Mouse (Mus musculus): ENCODE results near the gene Agps.
A peak's percentile ranks its signal among the peaks of the same experiment; 100 is the strongest.
"Not testable (repeated sequence)": the region's sequence is repeated elsewhere in the genome, so short reads cannot be mapped to it uniquely, and the experiment has no call there.

The Agps gene

DNA sequence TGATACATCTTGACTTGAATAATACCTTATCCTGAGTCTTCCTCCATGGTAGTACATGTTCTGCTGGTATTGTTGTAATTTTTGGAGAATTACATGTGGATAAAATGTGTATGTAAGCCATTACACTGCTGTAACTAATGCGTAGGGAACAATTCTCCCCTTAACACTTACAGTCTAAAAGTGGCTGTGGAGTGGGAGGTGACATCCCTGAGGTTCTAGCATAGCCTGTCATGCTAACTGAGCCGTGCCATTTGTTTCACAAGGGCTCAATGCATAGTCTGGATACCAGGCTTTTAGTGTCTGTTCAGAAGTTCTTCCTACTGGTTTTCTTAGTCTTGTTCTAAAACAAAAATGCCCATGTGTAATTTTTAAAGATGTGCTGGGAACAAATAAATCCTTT, 99.0 kb downstream of the Agps start:
- DNase-seq (ENCODE audit: low spot score) = no peak

DNA sequence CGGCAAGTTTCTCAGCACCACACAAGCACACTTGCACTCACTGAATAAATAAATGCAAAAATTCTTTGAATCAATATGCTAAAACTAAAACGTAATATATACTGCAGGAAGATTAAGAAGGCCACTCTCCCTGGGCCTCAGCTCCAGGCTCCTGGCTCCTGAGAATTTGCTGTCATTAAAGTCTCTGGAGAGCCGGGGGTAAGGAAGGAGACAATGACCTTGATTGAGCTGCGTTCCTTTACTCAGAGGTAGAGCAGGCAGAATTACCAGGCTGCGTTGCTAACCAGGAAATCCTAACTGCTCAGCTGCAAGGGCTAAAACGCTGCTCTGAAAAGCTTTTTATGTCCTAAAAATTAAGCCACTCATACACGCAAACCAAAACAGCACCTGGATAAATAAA, 101.6 kb downstream of the Agps start:
- no peak for DNase-seq (ENCODE audit: low spot score)

GRCm38 (mm10) chr2:75936685-75937084, 104.7 kb downstream of the Agps start:
- not testable (repeated sequence) for DNase-seq (ENCODE audit: low spot score)

DNA sequence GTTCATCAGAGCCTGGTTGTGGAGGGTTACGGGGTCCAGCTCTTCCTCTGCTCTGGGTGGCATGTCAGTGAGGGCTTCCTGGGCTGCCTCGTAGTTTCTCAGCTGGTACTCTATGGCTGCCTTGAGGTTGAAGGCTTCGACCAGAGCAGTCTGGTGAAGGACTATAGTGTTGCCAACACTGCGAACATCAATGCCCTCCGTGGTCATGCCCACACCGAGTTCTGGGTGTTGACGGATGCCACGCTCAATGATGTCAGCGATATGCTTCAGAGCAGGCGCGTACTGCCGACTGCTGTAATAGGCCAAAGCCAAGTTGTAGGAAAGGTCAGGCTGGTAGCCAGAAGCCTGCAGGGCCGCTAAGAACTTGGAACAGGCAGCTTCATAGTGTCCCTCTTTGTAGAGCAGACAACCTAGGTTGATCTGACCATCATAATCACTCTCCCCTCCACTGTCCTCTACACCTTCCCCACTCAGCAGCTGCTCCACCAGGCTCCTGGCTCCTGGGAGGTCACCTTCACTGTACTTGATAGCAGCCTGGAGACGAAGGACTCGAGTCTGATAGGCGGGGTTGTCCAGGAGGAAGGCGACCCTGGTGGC, 105.6 kb downstream of the Agps start:
- not testable (repeated sequence) for DNase-seq (ENCODE audit: low spot score)

GRCm38 (mm10) chr2:75938117-75939063, 106.4 kb downstream of the Agps start, which contains the start of gene Ttc30b:
Gene Ttc30b (minus strand): TSS chr2:75938585.
- peak; percentile 91 for DNase-seq (ENCODE audit: low spot score)

DNA sequence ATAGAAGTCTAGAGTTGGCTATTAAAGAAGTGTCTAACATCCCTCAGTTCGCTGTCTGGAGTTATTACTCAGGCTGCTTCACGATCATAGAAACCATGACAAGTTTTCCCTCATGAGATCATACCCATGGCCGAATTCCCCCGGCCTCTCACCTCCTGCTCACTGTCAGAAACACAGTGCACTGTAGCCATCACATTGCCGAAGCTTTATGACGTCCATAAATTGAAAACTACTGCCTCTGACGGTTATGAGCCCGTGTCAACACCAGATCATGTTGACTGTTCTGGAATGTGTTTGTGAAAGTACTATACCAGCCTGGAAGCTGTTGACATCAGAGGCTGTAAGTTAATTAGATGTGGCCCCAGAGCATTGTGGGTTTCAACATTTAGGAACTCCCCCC, 118.7 kb downstream of the Agps start:
- DNase-seq (ENCODE audit: low spot score) = no peak

GRCm38 (mm10) chr2:75953320-75953719, 121.3 kb downstream of the Agps start:
- no peak for DNase-seq (ENCODE audit: low spot score)

DNA sequence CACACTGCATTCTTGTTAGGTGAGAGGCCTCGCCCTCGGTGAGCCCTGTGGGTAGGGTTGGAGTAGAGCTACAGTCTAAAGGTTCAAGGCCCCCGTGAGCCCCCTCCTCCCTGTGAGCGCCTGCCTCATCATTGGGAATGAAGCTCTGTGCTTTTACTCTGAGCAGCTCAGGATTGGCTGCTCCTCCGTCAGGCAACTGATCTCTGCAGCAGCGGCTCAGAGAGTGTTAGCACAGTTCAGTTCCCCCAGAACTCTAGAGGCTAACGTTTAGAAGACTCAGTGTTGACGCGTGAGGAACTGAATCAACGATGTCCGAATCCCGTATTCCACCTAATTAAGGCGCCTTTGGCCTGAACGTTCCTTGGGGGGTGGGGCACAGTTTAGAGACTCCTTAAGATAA, 123.7 kb downstream of the Agps start:
- DNase-seq (ENCODE audit: low spot score) = no peak

DNA sequence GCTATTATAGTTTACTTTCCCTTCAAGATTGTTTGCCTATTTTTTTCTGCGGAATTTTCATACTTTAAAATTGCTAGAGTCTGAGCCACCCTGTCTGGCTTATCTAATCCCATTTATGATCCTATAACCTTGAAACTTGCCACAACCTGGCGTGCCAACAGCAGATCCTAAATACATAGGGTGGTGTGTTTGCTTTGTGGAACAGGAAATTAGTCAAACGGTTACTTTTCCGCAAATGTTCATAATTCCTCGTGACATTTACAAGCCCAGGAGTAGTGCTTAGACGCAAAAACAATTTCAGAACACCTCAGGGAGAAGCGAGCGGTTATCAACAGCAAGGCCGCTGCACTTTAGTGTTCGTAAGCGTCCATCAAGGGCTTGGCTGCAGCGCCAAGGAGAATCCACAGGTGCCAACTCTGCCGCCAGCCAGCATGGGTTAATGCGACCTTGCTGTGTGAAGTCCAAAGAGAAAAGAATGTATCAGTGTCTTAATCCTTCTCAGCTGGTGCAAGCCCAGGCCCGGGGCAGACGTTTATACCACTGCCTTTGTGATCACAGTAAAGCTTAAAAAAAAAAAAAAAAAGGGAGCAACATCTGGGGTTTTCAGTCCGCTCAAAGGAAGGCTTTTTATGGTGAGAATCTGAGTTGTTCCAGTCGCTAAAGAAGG, 127.3 kb downstream of the Agps start:
- DNase-seq (ENCODE audit: low spot score) = peak; percentile 46

DNA sequence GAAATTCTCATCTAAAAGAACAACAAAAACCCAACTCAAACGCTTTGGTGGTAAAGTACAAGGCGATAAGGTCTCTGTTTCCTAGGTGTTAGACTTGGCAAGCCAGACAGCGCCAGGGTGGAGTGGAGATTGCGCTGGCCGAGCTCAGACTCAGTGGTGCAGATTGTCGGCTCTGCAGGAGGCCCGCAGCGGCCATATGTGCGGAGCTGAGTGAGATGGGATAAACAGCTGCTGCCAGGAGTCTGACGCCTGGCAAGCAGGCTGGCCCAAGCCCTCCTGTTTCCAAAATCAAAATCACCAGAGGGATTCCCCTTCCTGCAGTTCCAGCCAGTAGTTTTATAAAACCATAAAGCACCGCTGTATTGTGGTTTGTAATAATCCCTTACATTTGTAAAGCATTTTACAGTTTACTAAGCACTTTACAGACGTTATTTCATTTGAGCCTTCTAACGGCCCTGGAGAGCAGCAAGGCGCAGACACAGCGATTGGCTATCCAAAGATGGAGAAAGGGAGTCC, 127.9 kb downstream of the Agps start:
- peak; percentile 54 for DNase-seq (ENCODE audit: low spot score)

DNA sequence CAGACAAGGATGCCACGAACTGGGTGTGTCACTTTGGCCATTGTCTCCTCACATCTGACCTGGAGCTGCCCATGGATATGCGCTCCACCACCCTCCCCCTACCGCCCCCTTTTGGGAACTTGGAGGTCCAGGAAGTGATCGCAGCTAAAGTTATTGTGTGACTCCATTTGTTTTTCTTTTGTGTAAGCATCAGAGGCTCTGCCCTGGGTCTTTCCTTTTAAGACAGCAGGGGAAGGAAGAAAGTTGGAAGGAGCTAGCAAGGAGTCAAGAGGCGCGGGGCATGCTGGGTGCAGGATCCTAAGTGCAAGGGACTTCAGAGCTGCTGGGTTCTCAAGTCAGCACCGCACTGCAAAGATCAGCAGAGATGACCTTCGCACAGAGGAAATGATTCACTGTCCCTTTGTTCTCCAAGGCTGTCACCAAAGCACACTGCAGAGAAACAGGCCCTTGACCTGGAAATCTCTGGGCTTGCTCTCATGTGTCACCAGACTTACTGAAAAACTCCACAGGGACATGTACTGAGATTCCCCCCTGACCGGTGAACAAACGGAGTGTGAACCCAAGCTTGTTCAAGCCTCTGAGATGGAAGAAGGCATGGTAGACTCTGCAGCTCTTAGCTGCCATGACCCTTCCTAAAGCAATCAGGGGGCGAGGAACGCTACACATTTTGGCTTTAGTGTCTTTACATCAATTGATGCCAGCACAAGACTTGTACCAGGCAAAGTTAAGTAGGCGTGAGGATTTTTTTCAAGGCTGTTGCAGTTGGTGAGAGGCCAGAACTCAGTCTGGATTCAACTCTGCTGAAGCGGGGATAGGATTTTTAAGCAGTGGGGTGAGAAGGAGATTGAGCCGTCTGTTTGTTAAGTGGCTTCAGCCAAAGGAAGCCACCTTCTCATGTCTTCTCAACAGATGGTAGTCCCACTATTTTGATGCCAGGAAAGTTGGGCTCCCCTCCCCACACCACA, 128.7 kb downstream of the Agps start:
- DNase-seq (ENCODE audit: low spot score) = peak; percentile 52

- peak; percentile 42 for DNase-seq (ENCODE audit: low spot score)
Measured at GRCm38 (mm10) chr2:75963211-75963840, 131.3 kb downstream of the Agps start.

DNA sequence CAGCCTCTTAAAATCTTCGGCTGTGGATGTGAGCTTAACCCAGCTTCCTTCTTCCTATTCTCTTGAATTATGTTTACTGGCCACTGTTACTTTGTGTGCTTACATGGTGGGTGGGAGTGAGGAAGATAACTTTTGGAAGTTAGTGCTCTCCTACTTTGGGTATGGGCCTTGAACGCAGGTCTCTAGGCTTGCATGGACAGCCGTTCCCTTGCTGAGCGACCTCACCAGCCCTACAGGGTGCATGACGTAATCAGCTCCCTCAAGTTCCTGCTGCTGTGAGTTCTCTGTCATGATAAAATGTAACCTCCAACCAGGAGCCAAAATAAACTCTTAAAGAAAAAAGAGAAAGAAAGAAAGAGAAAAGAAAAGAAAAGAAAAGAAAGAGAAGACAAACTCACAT, 132.1 kb downstream of the Agps start:
- no peak for DNase-seq (ENCODE audit: low spot score)

DNA sequence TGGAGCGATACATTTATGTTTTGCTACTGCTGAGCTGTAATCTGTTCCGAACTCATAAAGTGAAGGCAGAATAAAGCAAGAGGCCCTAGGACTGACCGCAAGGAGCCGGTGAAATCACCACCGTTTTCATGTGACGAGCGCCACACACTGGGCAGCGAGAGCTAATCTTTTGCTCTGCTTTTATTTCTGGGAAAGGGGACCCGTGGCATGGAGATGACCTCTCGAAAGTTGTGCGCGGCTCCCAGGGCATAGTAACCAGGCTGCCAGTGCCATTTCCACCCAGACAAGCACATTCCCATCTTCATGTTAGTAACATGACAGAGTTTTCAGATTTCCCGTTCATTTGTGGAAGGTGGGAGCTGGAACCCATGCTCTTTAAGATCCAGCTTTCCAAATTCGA, 132.5 kb downstream of the Agps start:
- DNase-seq (ENCODE audit: low spot score) = peak; percentile 84

DNA sequence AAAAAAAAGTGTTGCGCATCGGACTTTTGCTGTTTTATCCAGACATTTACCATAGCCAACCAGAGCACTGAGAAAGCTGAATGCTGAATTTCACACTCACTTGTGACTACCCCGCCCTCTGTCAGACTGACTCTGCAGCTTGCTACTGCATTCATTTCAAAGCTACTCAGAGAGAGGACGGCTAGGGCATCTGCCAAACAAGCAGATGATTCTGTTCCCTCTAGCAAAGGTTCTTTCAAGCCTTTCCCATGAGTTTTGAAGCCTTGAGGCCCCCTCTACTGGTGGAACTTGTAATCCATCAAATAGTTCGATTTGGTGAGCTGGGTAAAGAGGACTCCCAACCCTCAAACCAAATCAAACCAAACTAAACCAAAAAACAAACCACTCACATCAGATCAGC, 133.0 kb downstream of the Agps start:
- DNase-seq (ENCODE audit: low spot score) = peak; percentile 81

GRCm38 (mm10) chr2:75974131-75974530, 142.2 kb downstream of the Agps start:
- no peak for DNase-seq (ENCODE audit: low spot score)

GRCm38 (mm10) chr2:75976070-75976469, 144.1 kb downstream of the Agps start:
- not testable (repeated sequence) for DNase-seq (ENCODE audit: low spot score)

DNA sequence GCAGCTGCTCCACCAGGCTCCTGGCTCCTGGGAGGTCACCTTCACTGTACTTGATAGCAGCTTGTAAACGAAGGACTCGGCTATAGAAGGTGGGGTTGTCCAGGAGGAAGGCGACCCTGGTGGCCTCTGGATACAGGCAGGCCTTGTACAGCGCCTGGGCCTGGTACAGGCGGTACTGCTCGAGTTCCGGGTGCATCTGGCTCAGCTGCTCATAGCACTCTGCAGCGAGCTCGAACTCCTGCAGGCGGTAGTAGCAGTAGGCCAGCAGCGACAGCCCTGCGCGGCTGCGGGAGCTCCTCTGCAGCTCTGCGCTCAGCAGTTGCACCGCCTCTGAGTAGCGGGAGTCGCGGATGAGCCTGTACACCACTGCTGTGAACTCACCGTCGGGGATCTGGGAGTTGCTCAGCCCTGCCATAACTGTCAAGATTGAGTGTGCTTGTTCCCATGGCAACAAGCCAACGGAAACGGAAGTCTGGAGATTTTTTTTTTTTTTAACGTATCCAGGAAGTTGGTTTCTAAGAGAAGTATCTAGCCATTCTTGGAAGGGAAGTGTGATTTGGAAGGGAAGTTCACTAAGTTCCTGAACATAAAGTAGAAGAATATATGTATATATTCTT, 145.9 kb downstream of the Agps start, which contains the start of gene Ttc30a2:
Gene Ttc30a2, minus strand, starts transcription at position 419 of the 617 bp plus-strand sequence.
- DNase-seq (ENCODE audit: low spot score) = peak; percentile 66
